Mouse (Mus musculus) heart, postnatal 0 days (tissue): ENCODE results near the gene Tbc1d16. TPM values are rescaled to one million over a fixed set of nuclear protein-coding genes. Genes with fewer than 3 reads are reported as not detected.

Source experiments
- ATAC-seq: fragments of 200-750 bp; cut with Nextera tagmentation; 2 replicates; pipeline ENCODE4 v1.8.0; 2017; ENCODE audit warnings: low read depth, moderate number of reproducible peaks, moderate library complexity; ENCODE audit not compliant: insufficient read depth
- DNase-seq: peaks from one replicate; pipeline ENCODE4 v3.0.0-alpha.2; 2016; ENCODE audit warnings: low spot score
- H3K27ac ChIP-seq: fragments of 300-500 bp; sonication (generic); 2 replicates; pipeline ENCODE4 v1.5.1; 2014; ENCODE audit warnings: low read depth, mild to moderate bottlenecking
- H3K27me3 ChIP-seq: fragments of 300-500 bp; sonication (generic); 2 replicates; pipeline ENCODE4 v1.6.1; 2014; ENCODE audit warnings: low read length, mixed read lengths; ENCODE audit not compliant: control insufficient read depth, insufficient read depth
- H3K36me3 ChIP-seq: fragments of 300-500 bp; sonication (generic); replicated peaks from 2 replicates; pipeline ENCODE4 v1.6.1; 2014; ENCODE audit warnings: low read length, mixed read lengths; ENCODE audit not compliant: control insufficient read depth, insufficient read depth
- H3K4me1 ChIP-seq: fragments of 300-500 bp; sonication (generic); 2 replicates; pipeline ENCODE4 v1.6.1; 2014; ENCODE audit warnings: antibody characterized with exemption; ENCODE audit not compliant: control insufficient read depth, insufficient read depth
- H3K4me2 ChIP-seq: fragments of 300-500 bp; sonication (generic); 2 replicates; pipeline ENCODE4 v1.6.1; 2014; ENCODE audit warnings: low read depth, mild to moderate bottlenecking, low read length, moderate library complexity
- H3K4me3 ChIP-seq: fragments of 300-500 bp; sonication (generic); 2 replicates; pipeline ENCODE4 v1.5.1; 2014; ENCODE audit warnings: low read depth, low read length
- H3K9ac ChIP-seq: fragments of 300-500 bp; sonication (generic); replicated peaks from 2 replicates; pipeline ENCODE4 v1.6.1; 2014; ENCODE audit warnings: low read depth, low read length, mixed read lengths
- H3K9me3 ChIP-seq: fragments of 300-500 bp; sonication (generic); replicated peaks from 2 replicates; pipeline ENCODE4 v1.6.1; 2016; ENCODE audit warnings: low read length; ENCODE audit not compliant: control insufficient read depth
- CTCF ChIP-seq: IDR thresholded peaks from 2 replicates; pipeline ENCODE4 v1.5.1; 2016; ENCODE audit warnings: antibody characterized with exemption, control low read depth, low read depth
- EP300 ChIP-seq: IDR thresholded peaks from 2 replicates; pipeline ENCODE4 v1.6.1; 2016; ENCODE audit warnings: antibody characterized with exemption, low read depth
- WGBS: fragments of 180-500 bp; shearing (Covaris S2); extraction: QIAGEN DNeasy Blood & Tissue Kit; methylation state at CpG from one replicate; pipeline ENCODE4 v1.1.7; 2014; 5-methylcytosine and 5-hydroxymethylcytosine counted together
- polyA plus RNA-seq: library from polyadenylated mRNA; unstranded; fragments of >200 nt; fragmentation: Nextera tagmentation; extraction: Ambion mirVana; gene quantifications from 2 replicates; pipeline ENCODE4 v1.2.1, GENCODE M21; 2015
- total RNA-seq: library from RNA; depleted of rRNA; stranded (reverse); fragments of >200 nt; gene quantifications from 2 replicates; pipeline ENCODE4 v1.2.3, GENCODE M21; 2014; ENCODE audit warnings: low replicate concordance

Tbc1d16 gene
- total and polyA plus RNA-seq, 2 experiments from 2014 or later, result 12.9 to 50.8 TPM

DNA sequence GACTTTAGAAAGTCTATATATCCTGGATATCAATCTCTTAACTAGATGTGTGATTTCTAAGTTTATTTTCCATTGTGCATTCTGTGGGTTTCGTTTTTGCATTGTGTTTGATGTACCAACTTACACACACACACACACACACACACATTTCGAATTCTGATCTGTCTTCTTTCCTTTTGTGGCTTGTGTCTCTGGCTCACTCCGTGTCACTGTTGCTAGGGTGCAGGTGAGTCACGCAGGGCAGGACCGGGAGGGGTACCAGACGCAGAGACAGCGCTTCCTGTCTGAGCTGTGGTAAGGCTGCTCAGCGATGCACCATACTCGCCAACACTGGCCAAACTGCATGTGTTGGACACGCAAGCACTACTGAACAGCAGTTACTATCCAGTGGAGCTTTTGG, 62.3 kb downstream of the Tbc1d16 start:
- no peak overlapping the region for H3K27ac ChIP-seq
- 0 out of 2 replicates have a peak, but pooled peaks cover 10% of the 10 kb centered on the region for H3K4me1 ChIP-seq
- H3K27me3 ChIP-seq, result no peaks in the 10 kb centered on the region
- no peak overlapping the region for H3K4me3 ChIP-seq
- no peaks in the 10 kb centered on the region for H3K9me3 ChIP-seq
- 70% methylated on average over 10 of the region's 10 CpGs for WGBS
- TF ChIP-seq CTCF (no peak), EP300 (no peak)
- H3K36me3 ChIP-seq, result peaks cover 3% of the 10 kb centered on the region; the same call in 1 of the 2 replicates
- no peak overlapping the region for H3K9ac ChIP-seq
- no peak overlapping the region for H3K4me2 ChIP-seq
- no peak for DNase-seq
- no peak for ATAC-seq

GRCm38 (mm10) chr11:119164375-119164774, 63.9 kb downstream of the Tbc1d16 start:
- Histone ChIP-seq H3K9ac (no peak overlapping the region), H3K36me3 (peaks cover 3% of the 10 kb centered on the region; the same call in 1 of the 2 replicates), H3K27ac (no peak overlapping the region), H3K27me3 (no peaks in the 10 kb centered on the region), H3K4me2 (no peak overlapping the region), H3K9me3 (no peaks in the 10 kb centered on the region), H3K4me3 (no peak overlapping the region), H3K4me1 (peaks cover 13% of the 10 kb centered on the region; the same call in 1 of the 2 replicates)
- WGBS, result 90% methylated on average over 7 of the region's 7 CpGs
- no peak for TF ChIP-seq EP300
- TF ChIP-seq CTCF, result no peak
- DNase-seq, result no peak
- no peak for ATAC-seq

DNA sequence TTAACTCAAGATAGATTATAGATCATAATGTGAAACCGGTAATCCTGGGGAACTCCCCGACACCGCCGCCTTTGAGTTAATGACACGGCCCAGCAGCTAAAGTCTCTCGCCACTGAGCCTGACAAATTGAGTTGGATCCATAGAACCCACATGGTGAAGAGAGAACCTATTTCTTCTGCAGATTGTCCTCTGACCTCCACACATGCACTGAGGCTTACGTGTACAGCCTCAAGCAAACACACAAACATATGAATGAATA, 64.6 kb downstream of the Tbc1d16 start:
- no peak for DNase-seq
- Histone ChIP-seq H3K9ac (no peak overlapping the region), H3K9me3 (no peaks in the 10 kb centered on the region), H3K36me3 (peaks cover 3% of the 10 kb centered on the region; the same call in 1 of the 2 replicates), H3K4me2 (no peak overlapping the region), H3K27ac (no peak overlapping the region), H3K27me3 (no peaks in the 10 kb centered on the region), H3K4me3 (no peak overlapping the region), H3K4me1 (peaks cover 13% of the 10 kb centered on the region; the same call in 1 of the 2 replicates)
- no peak for ATAC-seq
- WGBS, result 92% methylated on average over 7 of the region's 7 CpGs
- no peak for TF ChIP-seq CTCF
- no peak for TF ChIP-seq EP300

GRCm38 (mm10) chr11:119162959-119163733, 65.2 kb downstream of the Tbc1d16 start:
- no peaks in the 10 kb centered on the region for H3K9me3 ChIP-seq
- 0 out of 2 replicates have a peak, but pooled peaks cover 3% of the 10 kb centered on the region for H3K36me3 ChIP-seq
- ATAC-seq (0 out of 2 replicates have a peak, but pooled peaks have one; percentile 29), DNase-seq (peak; percentile 63)
- no peak overlapping the region for H3K9ac ChIP-seq
- H3K27me3 ChIP-seq, result no peaks in the 10 kb centered on the region
- peaks cover 13% of the 10 kb centered on the region; the same call in 1 of the 2 replicates for H3K4me1 ChIP-seq
- H3K4me3 ChIP-seq, result no peak overlapping the region
- WGBS, result 61% methylated on average over 22 of the region's 22 CpGs
- H3K27ac ChIP-seq, result no peak overlapping the region; the same call in 1 of the 2 replicates
- TF ChIP-seq EP300 (no peak), CTCF (no peak)
- H3K4me2 ChIP-seq, result 0 out of 2 replicates have a peak overlapping the region, but pooled peaks have one; percentile 7

GRCm38 (mm10) chr11:119161665-119162064, 66.6 kb downstream of the Tbc1d16 start:
- no peaks in the 10 kb centered on the region for H3K9me3 ChIP-seq
- TF ChIP-seq CTCF, result no peak
- no peak for TF ChIP-seq EP300
- H3K4me2 ChIP-seq, result no peak overlapping the region
- ATAC-seq, result no peak
- H3K36me3 ChIP-seq, result peaks cover under 1% of the 10 kb centered on the region; the same call in 1 of the 2 replicates
- no peak overlapping the region for H3K27ac ChIP-seq
- H3K4me1 ChIP-seq, result peaks cover 17% of the 10 kb centered on the region; the same call in 1 of the 2 replicates
- no peaks in the 10 kb centered on the region for H3K27me3 ChIP-seq
- 80% methylated on average over 2 of the region's 2 CpGs for WGBS
- no peak overlapping the region for H3K9ac ChIP-seq
- no peak for DNase-seq
- no peak overlapping the region for H3K4me3 ChIP-seq

- ATAC-seq, result no peak
- Histone ChIP-seq H3K4me2 (no peak overlapping the region), H3K4me1 (peaks cover 10% of the 10 kb centered on the region; the same call in 1 of the 2 replicates), H3K27me3 (no peaks in the 10 kb centered on the region), H3K36me3 (peaks cover 11% of the 10 kb centered on the region; the same call in 1 of the 2 replicates), H3K4me3 (no peak overlapping the region), H3K9ac (no peak overlapping the region), H3K27ac (no peak overlapping the region), H3K9me3 (no peaks in the 10 kb centered on the region)
- WGBS, result 84% methylated on average over 5 of the region's 5 CpGs
- TF ChIP-seq EP300, result no peak
- no peak for TF ChIP-seq CTCF
- DNase-seq, result no peak
These were observed 68.2 kb downstream of the Tbc1d16 start for GRCm38 (mm10) chr11:119160050-119160449.
